Mouse (Mus musculus): ENCODE measurements at regions not wholly inside any gene's neighbourhood (a gene's known extent, or its start where the extent isn't known, plus 50 kb on each side); places are given as distances from the start of the nearest gene placed in this dataset.
"Not testable (repeated sequence)": the region's sequence is repeated elsewhere in the genome, so short reads cannot be mapped to it uniquely, and the experiment has no call there.

DNA sequence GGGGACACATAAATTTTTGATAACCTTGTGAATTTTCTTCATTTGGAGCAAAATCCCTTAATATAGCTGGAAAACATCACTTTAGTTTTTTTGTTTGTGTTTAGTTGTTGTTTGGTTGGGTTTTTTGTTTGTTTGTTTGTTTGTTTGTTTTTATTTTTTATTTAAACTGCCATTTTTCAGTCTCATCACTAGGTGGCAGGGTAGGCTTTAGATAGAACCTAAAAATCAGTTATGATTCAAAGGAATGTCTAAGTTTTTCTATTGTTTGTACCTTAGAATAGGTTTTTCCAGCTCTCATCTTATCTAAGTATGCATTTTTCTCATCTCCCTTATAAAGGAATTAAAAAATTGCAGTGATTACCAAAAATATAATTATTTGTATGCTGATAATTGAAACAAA is 662.4 kb upstream of the Tacstd2 start:
- TF ChIP-seq GATA2 (IDR thresholded peaks at IDR 0.05; ENCODE audit: borderline replicate concordance, low read depth, low read length) (no peak), POLR2AphosphoS5 (IDR thresholded peaks at IDR 0.05; ENCODE audit: insufficient replicate concordance, low read depth, low read length) (no peak), GATA1 (IDR thresholded peaks at IDR 0.05; ENCODE audit: borderline replicate concordance, low read length) (no peak), CTCF (IDR thresholded peaks at IDR 0.05; ENCODE audit: low read depth, low read length) (no peak), TAL1 (conservative IDR thresholded peaks at IDR 0.05; ENCODE audit: low read depth, low read length) (no peak)
- DNase-seq (ENCODE audit: low spot score), result no peak
- no peak for ATAC-seq (ENCODE audit: extremely low read depth, insufficient number of reproducible peaks, low FRiP score, poor library complexity, severe bottlenecking)
- no peaks in the 10 kb centered on the region for H3K36me3 ChIP-seq (replicated peaks)
- no peaks in the 10 kb centered on the region for H3K9me3 ChIP-seq (replicated peaks)
- no peaks in the 10 kb centered on the region for H3K4me1 ChIP-seq (ENCODE audit: insufficient read depth, low read depth, low read length)
- no peak overlapping the region for H3K4me3 ChIP-seq (ENCODE audit: low read depth, low read length)
- H3K27me3 ChIP-seq (ENCODE audit: insufficient read depth, low read length), result no peaks in the 10 kb centered on the region

DNA sequence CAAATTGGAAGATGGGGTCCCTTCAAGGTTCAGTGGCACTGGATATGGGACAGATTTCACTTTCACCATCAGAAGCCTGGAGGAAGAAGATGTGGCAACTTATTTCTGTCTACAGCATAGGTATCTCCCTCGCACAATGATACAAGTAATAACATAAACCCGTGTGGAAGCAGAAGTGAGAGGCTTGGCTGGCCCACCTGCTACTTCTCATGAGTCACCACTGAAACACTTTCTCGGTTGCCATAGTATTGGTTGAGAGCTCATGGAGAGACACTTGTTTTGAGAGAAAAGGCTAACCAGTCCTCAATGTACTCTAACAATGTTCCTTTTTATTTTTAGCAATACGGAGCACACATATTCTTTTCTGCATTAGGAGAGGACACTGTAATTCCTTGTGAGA is 629.2 kb upstream of the Tacstd2 start:
- ATAC-seq (ENCODE audit: extremely low read depth, insufficient number of reproducible peaks, low FRiP score, poor library complexity, severe bottlenecking) (no peak), DNase-seq (ENCODE audit: low spot score) (no peak)
- Histone ChIP-seq H3K4me3 (ENCODE audit: low read depth, low read length) (no peak overlapping the region), H3K27me3 (ENCODE audit: insufficient read depth, low read length) (no peaks in the 10 kb centered on the region), H3K4me1 (ENCODE audit: insufficient read depth, low read depth, low read length) (no peaks in the 10 kb centered on the region), H3K9me3 (replicated peaks) (no peaks in the 10 kb centered on the region), H3K36me3 (replicated peaks) (no peaks in the 10 kb centered on the region)
- no peak for TF ChIP-seq CTCF (IDR thresholded peaks at IDR 0.05; ENCODE audit: low read depth, low read length)
- TF ChIP-seq GATA1 (IDR thresholded peaks at IDR 0.05; ENCODE audit: borderline replicate concordance, low read length), result no peak
- TF ChIP-seq POLR2AphosphoS5 (IDR thresholded peaks at IDR 0.05; ENCODE audit: insufficient replicate concordance, low read depth, low read length), result no peak
- no peak for TF ChIP-seq GATA2 (IDR thresholded peaks at IDR 0.05; ENCODE audit: borderline replicate concordance, low read depth, low read length)
- no peak for TF ChIP-seq TAL1 (conservative IDR thresholded peaks at IDR 0.05; ENCODE audit: low read depth, low read length)

DNA sequence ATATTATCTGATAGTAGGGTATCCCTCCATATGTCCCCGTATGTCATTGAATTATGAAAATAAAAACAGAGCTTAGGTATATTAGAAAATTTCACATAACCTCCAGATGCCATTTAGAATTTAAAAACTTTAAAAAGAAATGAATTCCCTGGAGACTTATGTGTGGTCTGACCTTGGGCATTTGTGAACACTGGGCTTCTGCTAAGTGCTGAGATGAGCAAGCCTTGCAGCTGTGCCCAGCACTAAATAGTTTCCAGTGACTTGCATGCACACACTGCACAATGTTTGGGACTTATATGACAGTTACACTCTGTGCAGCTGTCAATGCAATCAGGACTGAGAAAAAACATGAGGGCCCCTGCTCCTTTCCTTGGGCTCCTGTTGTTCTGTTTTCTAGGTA is 628.5 kb upstream of the Tacstd2 start:
- not testable (repeated sequence) for DNase-seq (ENCODE audit: low spot score); H3K9me3 ChIP-seq (replicated peaks); H3K27me3 ChIP-seq (ENCODE audit: insufficient read depth, low read length); H3K36me3 ChIP-seq (replicated peaks); H3K4me3 ChIP-seq (ENCODE audit: low read depth, low read length); ATAC-seq (ENCODE audit: extremely low read depth, insufficient number of reproducible peaks, low FRiP score, poor library complexity, severe bottlenecking); H3K4me1 ChIP-seq (ENCODE audit: insufficient read depth, low read depth, low read length)

GRCm38 (mm10) chr6:68151569-68151968 is 616.0 kb upstream of the Tacstd2 start:
- no peak overlapping the region for H3K4me3 ChIP-seq (ENCODE audit: low read depth, low read length)
- no peaks in the 10 kb centered on the region for H3K4me1 ChIP-seq (ENCODE audit: insufficient read depth, low read depth, low read length)
- no peaks in the 10 kb centered on the region for H3K36me3 ChIP-seq (replicated peaks)
- no peaks in the 10 kb centered on the region for H3K27me3 ChIP-seq (ENCODE audit: insufficient read depth, low read length)
- ATAC-seq (ENCODE audit: extremely low read depth, insufficient number of reproducible peaks, low FRiP score, poor library complexity, severe bottlenecking) (no peak), DNase-seq (ENCODE audit: low spot score) (no peak)
- no peaks in the 10 kb centered on the region for H3K9me3 ChIP-seq (replicated peaks)
- TF ChIP-seq CTCF (IDR thresholded peaks at IDR 0.05; ENCODE audit: low read depth, low read length) (no peak), GATA1 (IDR thresholded peaks at IDR 0.05; ENCODE audit: borderline replicate concordance, low read length) (no peak), POLR2AphosphoS5 (IDR thresholded peaks at IDR 0.05; ENCODE audit: insufficient replicate concordance, low read depth, low read length) (no peak), GATA2 (IDR thresholded peaks at IDR 0.05; ENCODE audit: borderline replicate concordance, low read depth, low read length) (no peak)

GRCm38 (mm10) chr6:68102481-68102880 is 566.9 kb upstream of the Tacstd2 start:
- peaks cover 11% of the 10 kb centered on the region for H3K9me3 ChIP-seq (replicated peaks)
- ATAC-seq (ENCODE audit: extremely low read depth, insufficient number of reproducible peaks, low FRiP score, poor library complexity, severe bottlenecking) (no peak), DNase-seq (ENCODE audit: low spot score) (no peak)
- H3K36me3 ChIP-seq (replicated peaks), result no peaks in the 10 kb centered on the region
- TF ChIP-seq GATA1 (IDR thresholded peaks at IDR 0.05; ENCODE audit: borderline replicate concordance, low read length) (no peak), POLR2AphosphoS5 (IDR thresholded peaks at IDR 0.05; ENCODE audit: insufficient replicate concordance, low read depth, low read length) (no peak), CTCF (IDR thresholded peaks at IDR 0.05; ENCODE audit: low read depth, low read length) (no peak), TAL1 (conservative IDR thresholded peaks at IDR 0.05; ENCODE audit: low read depth, low read length) (no peak), GATA2 (IDR thresholded peaks at IDR 0.05; ENCODE audit: borderline replicate concordance, low read depth, low read length) (no peak)
- H3K27me3 ChIP-seq (ENCODE audit: insufficient read depth, low read length), result no peaks in the 10 kb centered on the region
- no peaks in the 10 kb centered on the region for H3K4me1 ChIP-seq (ENCODE audit: insufficient read depth, low read depth, low read length)
- H3K4me3 ChIP-seq (ENCODE audit: low read depth, low read length), result no peak overlapping the region

Data from G1E (cell line).